Mouse (Mus musculus): ENCODE data around the gene Smarcc2.

GRCm38 (mm10) chr10:128445407-128445806 is 13.6 kb upstream of the Smarcc2 start:
- TF ChIP-seq CTCF (IDR thresholded peaks at IDR 0.05; ENCODE audit: low read depth, low read length) (no peak), POLR2A (IDR thresholded peaks at IDR 0.05; ENCODE audit: extremely low read depth, insufficient read depth, low read length) (no peak)
